19 mouse cellular contexts compared by ENCODE assay signal in genomic region chr9:77673218-77673617, GRCm38 (mm10). TPM values are rescaled to one million over a fixed set of nuclear protein-coding genes. Genes with fewer than 3 reads are reported as not detected.
DNase-seq lines count a peak whose midpoint lies in the region; ATAC-seq and TF ChIP-seq lines count a peak whose summit lies in the region.
"Had no signal": no experiment of that assay in that cellular context is flagged by ENCODE, and none has a peak within 500 bp of the region (broad histone marks: within the 10 kb centered on the region; RNA-seq: fewer than 3 reads in every experiment).

No protein-coding gene starts in this region.

- H3K27ac ChIP-seq in heart, embryonic 10.5 days = no peak overlapping the region
- H3K27ac ChIP-seq: forebrain, embryonic 12.5 days; forebrain, embryonic 15.5 days; heart, adult 2 months; hindbrain, embryonic 12.5 days; hindbrain, embryonic 15.5 days had no signal

- H3K36me3 ChIP-seq in heart, embryonic 10.5 days = no peaks in the 10 kb centered on the region
- no peaks in the 10 kb centered on the region for H3K36me3 ChIP-seq in C2C12 (ENCODE audit: control insufficient read depth, insufficient read depth)
- H3K36me3 ChIP-seq: forebrain, embryonic 12.5 days; forebrain, embryonic 15.5 days; hindbrain, embryonic 12.5 days; hindbrain, embryonic 15.5 days had no signal

- H3K79me2 ChIP-seq in C2C12 (ENCODE audit: control insufficient read depth, insufficient read depth) = no peaks in the 10 kb centered on the region

- no peaks in the 10 kb centered on the region for H3K27me3 ChIP-seq in heart, embryonic 10.5 days (ENCODE audit: insufficient read depth, poor library complexity, severe bottlenecking)
- H3K27me3 ChIP-seq in C2C12 (ENCODE audit: control insufficient read depth, insufficient read depth, insufficient read length) (no peaks in the 10 kb centered on the region), Patski (no peaks in the 10 kb centered on the region)
- H3K27me3 ChIP-seq: forebrain, embryonic 12.5 days; forebrain, embryonic 15.5 days; hindbrain, embryonic 12.5 days; hindbrain, embryonic 15.5 days had no signal

- peaks cover 5% of the 10 kb centered on the region for H3K9me3 ChIP-seq in heart, embryonic 10.5 days
- H3K9me3 ChIP-seq: forebrain, embryonic 15.5 days; hindbrain, embryonic 12.5 days; hindbrain, embryonic 15.5 days had no signal

- H3K79me3 ChIP-seq in C2C12 (ENCODE audit: low read depth) = no peaks in the 10 kb centered on the region

- 84% methylated on average over 4 of the region's 4 CpGs for WGBS in heart, embryonic 10.5 days

- H3K4me3 ChIP-seq in heart, embryonic 10.5 days = no peak overlapping the region
- H3K4me3 ChIP-seq in C2C12 (ENCODE audit: insufficient read depth, poor library complexity, severe bottlenecking) = no peak overlapping the region
- H3K4me3 ChIP-seq: forebrain, embryonic 12.5 days; forebrain, embryonic 15.5 days; heart, adult 2 months; hindbrain, embryonic 12.5 days; hindbrain, embryonic 15.5 days had no signal

- no peaks in the 10 kb centered on the region for H3K4me1 ChIP-seq in heart, embryonic 10.5 days
- H3K4me1 ChIP-seq: forebrain, embryonic 12.5 days; forebrain, embryonic 15.5 days; hindbrain, embryonic 12.5 days; hindbrain, embryonic 15.5 days had no signal

- CTCF ChIA-PET in Patski (lab: Charles Lee) = interaction anchor here (0.9 to 1.8 kb wide), 6 partner anchors 9 to 82 kb away, joined by 3 to 7 read pairs (median 4); no protein-coding TSS in a partner anchor

- peak; percentile 79 for ATAC-seq in Patski
- no peak for ATAC-seq in monocyte, adult 5-6 weeks (replicated peaks; ENCODE audit: insufficient number of reproducible peaks, low FRiP score, low TSS enrichment, poor library complexity, severe bottlenecking)
- ATAC-seq: forebrain, embryonic 15.5 days had no signal

- in situ Hi-C loops in Patski (cut with MboI; ENCODE audit: low pct_unique_long_range_greater_than_20kb) = no loop called here

- no peak for TF ChIP-seq CTCF in C2C12 (IDR thresholded peaks at IDR 0.05; ENCODE audit: control insufficient read depth, insufficient read depth, insufficient read length)
- no peak for TF ChIP-seq CTCF in Patski (IDR thresholded peaks at IDR 0.05)

- peak; percentile 45 for DNase-seq in heart, embryonic 10.5 days (ENCODE audit: low spot score)
- no peak for DNase-seq in heart, adult 18-20 months
- peak; percentile 49 for DNase-seq in Patski (ENCODE audit: low read depth, low spot score)
- DNase-seq in right cerebral cortex, postnatal 10 days (ENCODE audit: low spot score in 2 of 2) = no peak
- DNase-seq in T-cell, adult 2 months (ENCODE audit: low spot score) = no peak
- DNase-seq: adrenal gland, postnatal 10 days; cerebellum, adult 18-20 months; cerebellum, adult 9-10 months; cerebellum, postnatal 14 days; gastrocnemius, postnatal 25 days; heart, adult 2 months had no signal

- POLR2A ChIA-PET in Patski (lab: Charles Lee) = interaction anchor here (0.9 to 1.6 kb wide), 3 partner anchors 10 to 19 kb away, joined by 3 to 8 read pairs (median 4); no protein-coding TSS in a partner anchor

- no peak overlapping the region for H3ac ChIP-seq in C2C12 (ENCODE audit: control insufficient read depth, insufficient read length, low read depth)

TF ChIP-seq in C2C12, 6 proteins besides CTCF, POLR2A, EP300 and RAD21:
- peak; percentile 21 for TF ChIP-seq FOSL1 (IDR thresholded peaks at IDR 0.05; ENCODE audit: insufficient read depth, low read length, poor library complexity, severe bottlenecking)
- peak; percentile 5 for TF ChIP-seq CEBPB (IDR thresholded peaks at IDR 0.05; ENCODE audit: low read depth)
- TF ChIP-seq USF1 (IDR thresholded peaks at IDR 0.05; ENCODE audit: low read depth) = peak; percentile 40
- no peak for TF ChIP-seq MAX (IDR thresholded peaks at IDR 0.05)
- TF ChIP-seq MYOD1 (IDR thresholded peaks at IDR 0.05; ENCODE audit: control insufficient read depth, insufficient read length, low read depth) = no peak

RNA-seq across cellular contexts. Expression of gene Klhl31, which starts 36.9 kb away (rescaled TPM):
- polyA plus RNA-seq in heart, embryonic 10.5 days (2016; fragmentation: Nextera tagmentation; extraction: Ambion mirVana) = 35.8 and 68.3 TPM in 2 replicates
- 100 to 1,000 TPM; 112 to 126 TPM for total RNA-seq in heart, adult 18-20 months (2021)
- polyA plus RNA-seq in C2C12 (2012; fragmentation: generic; extraction: Trizol) (0.43 TPM), Patski (2021) (0.10 TPM)
- not detected in 3 replicates for total RNA-seq in monocyte, adult 5-6 weeks (2017)
- total RNA-seq: adrenal gland, postnatal 36 days; hematopoietic stem cell, adult 5-6 weeks had no signal

Comparison
In these comparisons a context has a peak if more than half of its experiments do, and no peak if none do; other contexts are left out.
1. DNase-seq: peak in heart, embryonic 10.5 days (single experiment) and Patski (single experiment); none in heart, adult 18-20 months (0 of 2), right cerebral cortex, postnatal 10 days (0 of 2) and T-cell, adult 2 months (single experiment).
2. RNA of gene Klhl31, which starts 36.9 kb away (polyA plus RNA-seq): 35.8 to 68.3 TPM in heart, embryonic 10.5 days; 0.43 TPM in C2C12 (single experiment) and 0.10 TPM in Patski (single experiment); every median in the first group is over 10 times any median in the second.